Mouse (Mus musculus) T-helper 17 cell (primary cell): Measurements from ENCODE around the gene Nop53.
"Not testable (repeated sequence)": the region's sequence is repeated elsewhere in the genome, so short reads cannot be mapped to it uniquely, and the experiment has no call there.

ENCODE experiments used
- in situ Hi-C, 2 experiments: fragments of 300-600 bp; cut with MboI, MseI; formaldehyde crosslinking; loops; 1 replicate in 1 of 2; 2 replicates in 1 of 2; pipeline ENCODE4 v1.15.1; 2025; ENCODE audit warnings: high pct_unique_total_duplicates in 2 of 2

Nop53 gene

DNA sequence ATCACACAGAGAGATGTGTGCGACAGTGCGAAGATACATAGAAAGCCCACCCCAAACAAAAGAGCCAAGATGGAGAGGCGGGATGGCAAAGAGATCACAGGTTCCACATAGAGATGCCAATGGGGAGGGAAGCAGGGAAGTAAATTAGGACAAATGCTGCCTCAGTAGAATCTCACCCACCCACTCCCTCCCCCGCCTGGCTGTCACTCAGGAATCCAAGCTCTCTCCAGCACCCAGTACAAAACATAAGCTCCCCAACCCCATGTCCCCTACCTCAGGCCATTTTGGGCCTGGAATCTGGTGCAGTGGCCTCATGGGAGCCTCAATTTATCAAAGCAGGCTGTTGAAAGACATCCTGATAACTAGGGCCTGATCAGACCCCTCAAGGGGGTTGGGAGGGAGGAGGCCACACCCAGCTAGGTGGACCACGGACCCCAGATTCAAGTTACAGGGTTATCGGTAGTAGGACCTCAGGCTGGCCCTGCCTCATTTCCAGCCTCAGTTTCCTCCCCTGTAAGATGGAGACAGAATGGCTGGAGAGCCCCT, 25.2 kb downstream of the Nop53 start:
- in situ Hi-C loops, result no loop called here

DNA sequence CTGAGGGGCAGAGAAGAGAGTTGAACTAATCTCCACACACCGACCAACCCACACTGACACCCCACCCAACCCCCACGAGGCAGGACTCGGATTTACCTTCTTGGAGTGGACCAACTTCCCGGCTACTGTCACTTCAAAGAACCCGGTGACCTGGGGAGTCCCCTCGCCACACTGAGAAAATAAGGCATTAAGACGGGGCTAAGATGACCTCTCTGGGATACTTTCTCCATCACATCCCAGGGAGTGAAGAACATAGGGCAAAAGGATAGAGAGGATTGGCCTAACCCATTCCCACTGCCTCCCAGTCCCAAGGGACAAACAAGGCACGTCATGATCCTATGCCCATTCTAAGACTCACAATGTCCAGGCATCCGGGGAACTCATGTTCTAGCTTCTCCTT, 25.9 kb downstream of the Nop53 start:
- in situ Hi-C loops, result no loop called here

DNA sequence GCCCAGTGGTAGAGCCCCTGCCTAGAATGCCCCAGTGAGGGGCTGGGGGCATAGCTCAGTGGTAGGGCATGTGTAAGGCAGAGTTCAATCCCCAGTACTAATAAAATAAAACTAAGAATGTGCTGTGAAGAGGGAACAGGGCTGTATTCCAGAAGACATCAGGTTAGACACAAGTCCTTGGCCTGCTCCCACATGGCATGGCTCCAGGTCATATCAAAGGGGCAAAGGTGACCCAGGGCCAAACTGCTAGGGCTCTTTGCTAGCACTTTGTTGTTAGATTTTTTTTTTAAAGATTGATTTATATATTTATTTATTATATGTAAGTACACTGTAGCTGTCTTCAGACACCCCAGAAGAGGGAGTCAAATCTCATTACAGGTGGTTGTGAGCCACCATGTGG, 27.5 kb downstream of the Nop53 start:
- in situ Hi-C loops, result no loop called here

DNA sequence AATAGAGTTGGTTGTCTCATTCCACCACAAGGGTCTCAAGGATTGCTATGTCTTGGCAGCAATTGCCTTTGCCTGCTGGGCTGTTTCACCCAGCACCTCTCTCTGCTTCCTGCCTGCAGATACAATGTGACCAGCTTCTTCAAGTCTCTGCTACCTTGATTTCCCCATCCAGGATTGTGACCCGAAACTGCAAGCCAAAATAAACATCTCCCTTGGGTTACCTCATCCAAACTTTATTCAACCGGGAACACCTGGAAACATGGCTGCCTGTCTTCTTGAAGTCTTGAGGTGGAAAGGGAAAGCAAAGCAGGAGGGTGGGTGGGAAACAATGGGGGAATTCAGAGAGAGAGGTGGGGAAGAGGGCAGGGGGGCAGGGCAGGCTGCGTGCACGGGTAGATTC, 28.9 kb downstream of the Nop53 start:
- in situ Hi-C loops, result no loop called here

DNA sequence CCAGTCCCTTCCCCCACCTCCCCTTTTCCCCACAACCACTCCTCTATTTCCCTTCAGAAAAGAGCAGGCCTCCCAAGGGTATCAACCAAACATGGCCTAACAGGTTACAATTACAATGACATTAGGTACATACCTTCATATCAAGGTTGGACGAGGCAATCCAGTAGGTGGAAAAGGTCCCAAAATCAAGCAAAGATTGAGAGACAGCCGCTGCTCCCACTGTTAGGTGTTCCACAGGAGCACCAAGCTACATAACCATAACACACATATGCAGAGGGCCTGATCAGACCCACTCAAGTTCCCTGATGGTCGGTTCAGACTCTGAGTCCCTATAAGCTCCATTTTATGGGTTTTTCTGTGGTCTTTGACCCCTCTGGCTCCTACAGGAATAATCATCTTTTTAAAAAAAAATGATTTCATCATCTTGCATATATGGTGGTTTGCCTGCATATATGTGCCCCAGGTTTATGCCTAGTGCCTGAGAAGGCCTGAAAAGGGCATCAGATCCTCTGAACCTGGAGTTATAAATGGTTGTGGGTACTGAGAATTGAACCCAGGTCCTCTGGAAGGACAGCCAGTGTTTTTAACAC, 29.6 kb downstream of the Nop53 start:
- in situ Hi-C loops, result no loop called here

DNA sequence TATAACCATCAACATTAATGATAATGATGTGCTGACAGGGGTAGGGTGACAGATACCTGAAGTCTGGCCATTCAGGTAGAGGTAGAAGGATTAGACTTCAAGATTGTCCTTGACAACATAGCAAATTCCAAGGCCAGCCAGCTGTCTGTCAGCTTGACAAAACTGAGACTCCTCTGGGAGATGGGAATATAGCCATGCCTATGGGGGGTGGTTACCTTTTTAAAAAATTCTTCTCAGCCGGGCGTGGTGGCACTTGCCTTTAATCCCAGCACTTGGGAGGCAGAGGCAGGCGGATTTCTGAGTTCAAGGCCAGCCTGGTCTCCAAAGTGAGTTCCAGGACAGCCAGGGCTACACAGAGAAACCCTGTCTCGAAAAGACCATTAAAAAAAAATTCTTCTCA, 30.2 kb downstream of the Nop53 start:
- in situ Hi-C loops, result not testable (repeated sequence)

DNA sequence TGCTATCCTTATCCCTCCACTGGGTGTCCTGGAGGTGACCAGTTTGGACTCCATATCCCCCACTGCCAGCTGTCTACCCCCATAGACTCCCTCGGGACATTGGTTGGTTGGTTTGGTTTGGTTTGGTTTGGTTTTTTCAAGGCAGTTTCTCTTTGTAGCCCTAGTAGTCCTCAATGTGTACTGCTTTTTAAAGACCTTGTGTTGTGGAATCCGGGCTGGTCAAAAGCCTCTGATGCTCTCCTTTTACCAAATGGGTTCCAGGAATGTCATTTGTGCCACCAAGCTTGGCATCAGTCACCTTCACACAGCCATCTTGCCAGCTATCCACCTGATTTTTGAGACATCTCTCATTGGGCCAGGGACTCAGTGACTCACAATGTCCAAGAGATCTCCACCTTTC, 31.1 kb downstream of the Nop53 start:
- in situ Hi-C loops, result no loop called here

DNA sequence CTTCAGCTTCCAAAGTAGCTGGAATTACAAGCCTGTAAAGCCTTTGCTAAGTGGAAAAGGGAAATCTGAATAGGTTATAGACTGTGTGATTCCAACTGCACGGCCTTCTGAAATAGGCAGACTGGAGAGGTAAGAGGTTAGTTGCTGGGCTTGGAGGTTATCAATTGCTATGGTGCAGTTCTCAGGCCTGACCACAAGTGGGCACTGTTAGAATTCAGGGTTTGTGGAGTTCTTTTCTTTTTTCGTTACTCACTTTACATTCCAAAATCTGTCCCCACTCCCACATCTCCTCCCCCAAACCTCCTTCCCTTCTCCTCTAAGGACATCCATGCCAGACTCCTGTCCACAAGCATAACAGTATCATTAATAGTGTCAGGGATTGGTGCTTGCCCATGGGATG, 31.6 kb downstream of the Nop53 start:
- in situ Hi-C loops, result no loop called here

DNA sequence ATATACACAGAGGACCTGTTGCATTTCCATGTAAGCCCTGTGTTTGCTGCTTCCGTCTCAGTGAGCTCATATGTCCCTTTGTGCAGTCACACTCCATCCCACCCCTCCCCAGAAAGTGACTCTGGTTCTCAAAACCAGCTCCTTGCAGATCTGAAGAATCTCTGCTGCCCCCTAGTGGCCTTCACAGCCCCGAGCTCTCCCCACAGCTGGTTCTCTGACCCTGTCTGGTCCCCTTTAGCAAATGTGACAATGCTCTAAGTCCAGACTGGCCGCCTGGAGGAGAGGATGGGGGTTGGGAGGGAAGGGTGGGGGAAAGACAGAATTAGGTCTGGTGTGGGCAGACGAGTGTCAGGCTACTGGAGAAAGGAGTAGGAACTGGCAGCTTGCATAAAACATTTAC, 33.7 kb downstream of the Nop53 start:
- in situ Hi-C loops, result no loop called here

DNA sequence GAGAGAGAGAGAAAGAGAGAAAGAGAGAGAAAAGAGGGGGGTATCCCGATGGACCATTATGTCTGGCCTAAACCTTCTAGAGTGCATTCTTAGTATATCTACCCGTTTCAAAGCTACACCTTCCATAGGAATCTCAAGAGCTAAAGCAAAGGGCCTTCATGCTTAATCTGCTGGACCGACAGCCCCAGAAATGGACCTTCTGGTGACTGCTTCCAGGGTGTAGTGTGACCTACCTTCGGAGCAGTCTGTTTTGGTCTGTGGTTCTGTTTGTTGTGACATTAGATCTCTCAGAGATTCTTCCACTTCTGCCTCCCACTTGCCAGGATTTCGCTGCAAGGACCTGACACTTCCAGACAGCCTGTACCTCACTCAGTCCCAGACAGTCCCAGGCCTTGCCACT, 35.4 kb downstream of the Nop53 start:
- in situ Hi-C loops, result no loop called here

DNA sequence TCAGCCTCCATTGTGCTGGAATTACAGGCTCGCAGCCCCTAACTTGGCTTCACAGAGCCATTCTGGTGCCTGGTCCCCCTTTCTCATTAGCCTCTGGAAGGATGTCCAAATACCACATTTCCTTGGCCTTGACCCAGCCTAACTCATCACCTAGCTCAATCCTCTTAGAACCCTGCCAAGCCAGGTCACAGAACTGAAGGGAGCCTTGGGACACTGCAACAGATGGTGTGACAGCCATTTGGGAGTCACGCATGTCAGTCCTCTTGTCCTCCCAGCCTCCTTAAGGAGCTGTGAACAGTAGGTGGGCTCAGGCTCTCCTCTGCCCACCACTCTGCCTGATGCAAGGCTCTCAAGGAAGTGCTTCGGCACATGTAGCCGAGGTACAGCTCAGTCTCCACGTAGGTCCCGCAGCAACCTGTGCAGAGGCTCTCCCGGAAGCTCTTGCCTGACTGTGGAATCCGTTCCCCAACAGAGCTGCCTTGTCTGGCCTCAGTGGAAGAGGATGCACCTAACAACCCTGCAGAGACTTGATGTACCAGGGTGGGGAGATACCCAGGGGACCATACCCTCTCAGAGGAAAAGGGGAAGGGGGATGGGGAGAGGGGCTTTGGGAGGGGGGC, 37.8 kb downstream of the Nop53 start:
- in situ Hi-C loops, result no loop called here

DNA sequence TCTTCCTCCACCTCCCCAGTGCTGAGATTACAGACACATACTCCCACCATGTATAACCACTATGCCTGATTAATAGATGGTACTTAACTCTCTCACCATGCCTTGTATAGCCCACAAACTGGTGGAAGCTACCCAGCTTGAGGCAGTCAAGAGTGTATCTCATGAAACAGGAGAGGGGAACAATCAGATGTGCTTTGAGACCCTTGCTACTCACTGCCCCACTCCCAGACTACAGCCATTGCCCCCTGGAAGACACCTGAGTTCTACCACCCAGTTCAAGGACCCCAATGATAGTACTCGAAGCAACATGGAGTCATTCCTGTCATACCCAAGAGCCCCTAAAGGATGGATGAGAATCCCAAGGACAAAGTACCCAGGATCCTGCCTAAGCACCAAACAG, 39.3 kb downstream of the Nop53 start:
- in situ Hi-C loops, result no loop called here

DNA sequence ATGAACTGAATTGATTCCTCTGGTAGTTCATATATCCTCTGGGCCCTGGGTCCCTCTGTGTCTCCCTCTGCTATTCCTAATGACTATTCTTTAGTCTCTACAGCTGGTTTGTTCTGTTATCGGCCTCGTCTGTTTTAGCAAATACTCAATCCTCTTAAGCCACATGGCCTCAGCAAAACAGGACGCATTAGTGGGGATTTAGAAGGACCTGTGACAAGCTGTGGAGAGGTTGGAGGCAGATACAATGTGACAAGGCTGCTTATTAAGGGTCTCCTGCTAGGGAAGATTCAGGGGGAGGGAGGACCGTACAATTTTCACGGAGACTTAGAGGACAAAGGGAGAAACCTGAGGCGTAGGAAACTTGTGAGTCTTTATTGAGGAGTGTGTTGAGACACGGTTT, 40.0 kb downstream of the Nop53 start:
- in situ Hi-C loops, result no loop called here

DNA sequence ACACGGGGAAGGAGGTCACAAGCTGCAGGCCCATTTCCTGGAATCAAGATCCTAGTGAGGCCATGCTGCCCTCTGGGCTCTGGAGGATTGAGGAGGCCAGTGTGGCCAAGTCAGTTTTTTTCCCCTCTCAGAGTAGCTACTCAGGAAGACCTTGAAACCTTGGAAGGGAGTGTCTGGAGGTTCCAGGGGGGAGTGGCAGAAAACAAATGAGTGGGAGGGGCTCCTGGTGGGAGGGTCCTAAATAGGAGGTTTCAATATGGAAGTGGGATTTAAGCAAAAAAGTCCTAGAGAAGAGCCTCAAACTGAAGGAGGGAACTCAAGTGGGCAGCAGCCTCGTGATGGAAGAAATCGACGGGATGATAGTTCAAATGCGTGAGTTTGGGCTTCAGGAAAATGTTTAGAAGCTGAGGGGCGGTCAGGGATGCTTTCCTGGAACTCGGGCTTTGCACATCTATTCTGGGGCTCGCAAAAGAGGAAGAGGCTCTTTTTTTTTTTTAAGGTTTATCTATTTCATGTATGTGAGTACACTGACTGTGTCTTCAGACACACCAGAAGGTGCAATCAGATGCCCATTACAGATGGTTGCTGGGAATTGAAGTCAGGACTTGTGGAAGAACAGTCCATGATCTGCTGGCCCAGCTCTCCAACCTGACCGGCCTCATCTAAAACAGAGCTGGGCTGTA, 44.4 kb downstream of the Nop53 start:
- in situ Hi-C loops, result no loop called here

DNA sequence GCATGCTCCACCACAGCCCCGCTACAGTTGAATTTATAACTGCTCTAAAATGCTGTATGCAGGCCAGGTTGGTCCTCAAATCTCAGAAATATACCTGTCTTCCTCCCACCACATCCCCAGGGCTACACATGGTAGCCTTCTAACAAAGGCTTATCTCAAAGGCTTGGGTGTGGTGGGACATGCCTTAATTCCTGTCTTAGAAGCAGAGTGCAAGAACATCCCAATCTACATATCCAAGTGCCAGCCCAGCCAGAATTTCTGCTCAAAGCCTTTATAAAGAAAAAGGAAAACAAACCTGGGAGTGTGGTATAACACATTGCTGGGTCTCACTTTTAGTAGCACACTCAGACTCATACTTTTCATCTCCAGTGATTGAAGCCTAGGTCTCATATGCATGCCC, 51.6 kb downstream of the Nop53 start:
- in situ Hi-C loops, result no loop called here
